Mouse (Mus musculus) embryonic facial prominence, embryonic 13.5 days (tissue): Measurements from ENCODE around the gene Gm11114. TPM values are rescaled to one million over a fixed set of nuclear protein-coding genes. Genes with fewer than 3 reads are reported as not detected.

Source experiments
- ATAC-seq: fragments of 200-750 bp; cut with Nextera tagmentation; 2 replicates; pipeline ENCODE4 v1.8.0; 2017; ENCODE audit warnings: low read depth; ENCODE audit not compliant: insufficient number of reproducible peaks, insufficient read depth, low FRiP score, low TSS enrichment
- H3K27ac ChIP-seq: fragments of 300-500 bp; sonication (generic); 2 replicates; pipeline ENCODE4 v1.5.1; 2015; ENCODE audit warnings: moderate library complexity, mild to moderate bottlenecking, inconsistent platforms
- H3K27me3 ChIP-seq: fragments of 300-500 bp; sonication (generic); 2 replicates; pipeline ENCODE4 v1.6.1; 2015; ENCODE audit warnings: mild to moderate bottlenecking, inconsistent platforms
- H3K36me3 ChIP-seq: fragments of 300-500 bp; sonication (generic); 2 replicates; pipeline ENCODE4 v1.6.1; 2015; ENCODE audit warnings: mild to moderate bottlenecking, inconsistent platforms
- H3K4me1 ChIP-seq: fragments of 300-500 bp; sonication (generic); 2 replicates; pipeline ENCODE4 v1.6.1; 2015; ENCODE audit warnings: inconsistent platforms
- H3K4me2 ChIP-seq: fragments of 300-500 bp; sonication (generic); 2 replicates; pipeline ENCODE4 v1.6.1; 2015; ENCODE audit warnings: moderate library complexity, mild to moderate bottlenecking, inconsistent platforms
- H3K4me3 ChIP-seq: fragments of 300-500 bp; sonication (generic); 2 replicates; pipeline ENCODE4 v1.5.1; 2015; ENCODE audit warnings: mild to moderate bottlenecking, inconsistent platforms
- H3K9ac ChIP-seq: fragments of 300-500 bp; sonication (generic); 2 replicates; pipeline ENCODE4 v1.6.1; 2015; ENCODE audit warnings: mild to moderate bottlenecking, inconsistent platforms
- H3K9me3 ChIP-seq: fragments of 300-500 bp; sonication (generic); 2 replicates; pipeline ENCODE4 v1.6.1; 2016; ENCODE audit warnings: inconsistent platforms
- WGBS: fragments of 180-500 bp; shearing (Covaris S2); methylation state at CpG from one replicate; pipeline ENCODE4 v1.1.7; 2015; ENCODE audit warnings: mixed read lengths; 5-methylcytosine and 5-hydroxymethylcytosine counted together
- polyA plus RNA-seq: library from polyadenylated mRNA; unstranded; fragments of >200 nt; fragmentation: Nextera tagmentation; extraction: Ambion mirVana; gene quantifications from 2 replicates; pipeline ENCODE4 v1.2.1, GENCODE M21; 2015

Gm11114 gene
- not detected in 2 replicates for polyA plus RNA-seq

DNA sequence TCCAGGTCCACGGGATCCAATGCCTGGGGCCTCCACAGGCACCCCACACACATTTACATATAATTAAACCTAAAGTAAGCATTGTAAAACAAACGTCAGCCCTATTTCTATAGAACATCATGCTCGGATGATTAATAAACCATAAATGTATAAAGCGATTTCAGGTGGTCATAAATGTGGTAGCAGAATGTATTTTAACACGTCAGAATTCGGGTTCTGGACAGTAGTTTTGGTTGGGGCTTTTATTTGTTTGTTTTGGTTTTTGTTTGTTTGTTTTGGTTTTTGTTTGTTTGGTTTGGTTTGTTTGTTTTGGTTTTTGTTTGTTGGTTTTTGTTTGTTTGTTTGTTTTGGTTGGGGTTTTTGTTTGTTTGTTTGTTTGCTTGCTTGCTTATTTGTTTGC, at the start of gene Gm11114:
Gene Gm11114, plus strand, starts transcription at position 301 of the 400 bp plus-strand sequence.
- H3K27ac ChIP-seq: no peak within 1 kb of the TSS
- no peaks in the 10 kb centered on the region for H3K36me3 ChIP-seq
- 84% methylated on average over 6 of the region's 6 CpGs for WGBS
- no peak for ATAC-seq
- no peaks in the 10 kb centered on the region for H3K9me3 ChIP-seq
- no peaks in the 10 kb centered on the region for H3K4me1 ChIP-seq
- H3K9ac ChIP-seq: no peak within 1 kb of the TSS
- no peaks in the 10 kb centered on the region for H3K27me3 ChIP-seq
- no peak within 1 kb of the TSS for H3K4me2 ChIP-seq
- H3K4me3 ChIP-seq: no peak within 1 kb of the TSS

DNA sequence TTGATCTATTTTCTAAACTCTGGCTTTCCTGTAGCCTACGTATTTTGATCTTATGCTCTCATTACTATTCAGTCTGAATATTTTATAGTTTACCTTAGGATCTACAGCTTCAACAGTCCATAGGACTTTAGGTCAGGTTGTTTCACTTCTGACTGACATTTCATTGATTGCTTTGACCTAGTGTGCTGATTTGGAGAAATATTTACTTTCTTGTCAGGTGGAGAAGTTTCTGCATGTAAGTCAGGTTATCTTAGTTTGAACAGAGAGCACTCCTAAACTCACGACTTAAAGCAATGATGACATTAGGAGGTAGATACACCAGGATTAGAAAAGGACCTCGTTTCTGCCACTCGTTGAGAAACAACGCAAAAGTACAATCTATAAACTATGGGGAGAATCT, 45.7 kb upstream of the Gm11114 start:
- ATAC-seq: no peak
- H3K9me3 ChIP-seq: no peaks in the 10 kb centered on the region
- no peaks in the 10 kb centered on the region for H3K36me3 ChIP-seq
- H3K27ac ChIP-seq: no peak overlapping the region
- 86% methylated on average over 5 of the region's 5 CpGs for WGBS
- no peak overlapping the region for H3K4me3 ChIP-seq
- no peaks in the 10 kb centered on the region for H3K4me1 ChIP-seq
- H3K4me2 ChIP-seq: no peak overlapping the region
- no peaks in the 10 kb centered on the region for H3K27me3 ChIP-seq
- no peak overlapping the region for H3K9ac ChIP-seq

DNA sequence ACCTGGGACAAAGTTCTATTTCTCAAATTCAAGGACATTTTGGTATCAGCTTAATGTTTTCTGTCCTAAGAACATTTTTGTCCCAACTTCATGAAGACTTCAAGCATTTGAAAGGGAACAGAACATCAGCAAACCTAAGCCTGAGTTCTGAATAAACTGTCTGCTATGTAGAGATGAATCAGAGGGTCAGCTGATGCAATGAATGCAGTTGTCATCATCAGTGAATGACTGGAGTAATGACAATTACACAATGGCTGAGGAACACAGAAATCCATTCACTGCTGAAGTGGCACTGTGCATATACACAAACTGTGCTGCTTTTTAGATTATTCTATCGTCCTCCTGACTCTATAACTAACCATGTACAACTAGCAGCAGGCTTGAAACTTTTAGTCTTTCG, 38.5 kb upstream of the Gm11114 start:
- WGBS: 81% methylated on average over 2 of the region's 2 CpGs
- H3K9ac ChIP-seq: no peak overlapping the region
- no peak overlapping the region for H3K4me3 ChIP-seq
- no peak overlapping the region for H3K27ac ChIP-seq
- H3K27me3 ChIP-seq: no peaks in the 10 kb centered on the region
- no peaks in the 10 kb centered on the region for H3K4me1 ChIP-seq
- H3K4me2 ChIP-seq: no peak overlapping the region
- no peaks in the 10 kb centered on the region for H3K9me3 ChIP-seq
- no peak for ATAC-seq
- no peaks in the 10 kb centered on the region for H3K36me3 ChIP-seq

DNA sequence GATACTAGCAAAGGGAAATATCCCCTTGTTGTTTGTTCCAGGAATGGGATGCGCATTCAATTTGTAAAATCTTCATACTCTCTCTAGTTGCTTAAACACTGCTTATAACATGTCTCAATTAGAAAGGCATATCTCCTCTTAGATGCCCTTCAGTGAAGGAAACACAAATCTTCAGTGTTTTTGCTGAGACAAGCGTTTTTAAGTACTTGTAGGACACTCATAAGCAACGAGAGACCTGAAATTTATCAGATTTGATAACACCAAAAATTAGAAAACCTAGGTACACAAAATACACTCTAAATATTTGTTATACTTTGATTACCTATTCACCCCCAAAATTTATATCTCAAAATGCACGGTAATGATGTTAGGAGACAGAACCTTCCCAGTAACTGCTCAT, 9.7 kb upstream of the Gm11114 start:
- Histone ChIP-seq H3K4me3 (no peak overlapping the region), H3K27ac (no peak overlapping the region), H3K4me1 (no peaks in the 10 kb centered on the region), H3K9ac (no peak overlapping the region), H3K27me3 (no peaks in the 10 kb centered on the region), H3K4me2 (no peak overlapping the region), H3K36me3 (no peaks in the 10 kb centered on the region), H3K9me3 (no peaks in the 10 kb centered on the region)
- no peak for ATAC-seq
- 83% methylated on average over 4 of the region's 4 CpGs for WGBS

DNA sequence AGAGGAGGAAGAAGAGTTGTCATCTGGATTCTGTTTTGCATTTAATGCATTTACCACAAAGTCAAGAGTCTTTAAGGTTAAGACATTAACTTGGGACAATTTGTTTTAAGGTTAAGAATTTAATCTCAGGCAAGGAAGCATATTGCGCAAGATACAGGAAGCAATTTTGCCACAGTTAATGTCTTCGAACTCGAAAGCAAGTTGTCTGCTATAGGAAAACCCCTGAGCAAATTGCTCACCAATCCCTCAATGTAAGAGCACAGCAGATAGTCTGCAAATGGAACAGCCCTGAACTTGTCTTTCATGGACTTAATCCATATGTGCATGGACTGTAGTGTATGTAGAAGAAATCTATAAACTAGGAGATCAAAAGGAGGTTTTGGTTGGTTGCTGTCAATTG, 9.2 kb upstream of the Gm11114 start:
- H3K27me3 ChIP-seq: no peaks in the 10 kb centered on the region
- WGBS: 76% methylated on average over 3 of the region's 3 CpGs
- no peaks in the 10 kb centered on the region for H3K4me1 ChIP-seq
- no peaks in the 10 kb centered on the region for H3K36me3 ChIP-seq
- no peak for ATAC-seq
- no peak overlapping the region for H3K4me3 ChIP-seq
- no peak overlapping the region for H3K27ac ChIP-seq
- H3K9me3 ChIP-seq: no peaks in the 10 kb centered on the region
- H3K4me2 ChIP-seq: no peak overlapping the region
- no peak overlapping the region for H3K9ac ChIP-seq

DNA sequence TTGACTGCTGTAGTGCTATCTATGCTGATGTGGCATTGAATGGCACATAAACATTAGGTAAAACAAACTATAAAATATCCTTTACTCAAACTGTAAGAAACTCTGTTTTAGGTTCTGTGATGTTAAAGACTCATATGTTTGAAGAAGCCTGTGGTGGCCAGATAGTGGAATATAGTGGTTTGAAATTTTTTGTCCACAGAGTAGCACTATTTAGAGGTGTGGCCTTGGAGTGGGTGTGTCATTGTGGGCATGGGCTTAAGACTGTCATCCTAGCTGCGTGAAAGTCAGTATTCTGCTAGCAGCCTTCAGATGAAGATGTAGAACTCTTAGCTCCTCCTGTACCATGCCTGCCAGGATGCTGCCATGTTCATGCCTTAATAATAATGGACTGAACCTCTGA, 3.5 kb downstream of the Gm11114 start:
- Histone ChIP-seq H3K4me3 (no peak overlapping the region), H3K4me1 (no peaks in the 10 kb centered on the region), H3K9ac (no peak overlapping the region), H3K27ac (no peak overlapping the region), H3K27me3 (no peaks in the 10 kb centered on the region), H3K9me3 (no peaks in the 10 kb centered on the region), H3K36me3 (no peaks in the 10 kb centered on the region), H3K4me2 (no peak overlapping the region)
- WGBS: 32% methylated on average over 1 of the region's 1 CpGs
- ATAC-seq: no peak

DNA sequence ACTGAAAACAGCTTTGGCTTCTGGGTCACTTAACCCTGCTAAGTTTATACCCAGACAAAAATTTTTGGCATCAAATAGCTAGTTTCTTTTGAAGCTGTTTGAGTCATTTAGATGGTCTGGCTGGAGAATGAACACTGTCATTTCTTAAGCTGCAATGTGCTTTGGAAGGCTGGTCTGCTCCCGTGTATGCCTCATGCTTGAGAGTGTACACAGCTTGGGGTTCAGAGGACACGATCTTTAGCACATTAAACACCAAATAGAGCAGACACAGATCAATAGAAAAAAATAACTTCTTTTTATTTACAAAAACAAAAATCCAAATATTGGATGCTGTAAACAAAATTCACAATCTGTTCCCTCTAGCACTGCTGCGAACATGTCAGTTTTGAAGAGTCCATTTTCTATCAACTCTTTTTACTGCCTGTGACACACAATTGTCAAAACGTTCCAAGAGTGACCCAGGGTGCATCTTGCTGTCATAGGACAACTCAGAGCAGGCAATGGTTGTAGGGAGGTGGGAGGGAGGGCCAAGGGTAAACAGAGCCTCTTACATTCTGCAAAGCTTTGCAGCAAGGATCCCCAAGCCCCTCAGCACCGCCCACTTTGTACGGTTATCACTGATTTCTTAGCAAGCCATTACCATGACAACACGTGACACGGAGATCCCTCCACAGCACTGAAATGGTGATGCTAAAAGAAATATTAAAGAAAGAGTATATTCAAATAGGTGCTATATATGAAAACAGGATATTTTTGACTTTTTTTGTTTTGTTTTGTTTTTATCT, 7.8 kb downstream of the Gm11114 start:
- H3K4me2 ChIP-seq: no peak overlapping the region
- H3K27ac ChIP-seq: no peak overlapping the region
- no peak overlapping the region for H3K9ac ChIP-seq
- no peak for ATAC-seq
- no peaks in the 10 kb centered on the region for H3K9me3 ChIP-seq
- H3K4me3 ChIP-seq: no peak overlapping the region
- H3K27me3 ChIP-seq: peaks cover 16% of the 10 kb centered on the region
- no peaks in the 10 kb centered on the region for H3K4me1 ChIP-seq
- 64% methylated on average over 8 of the region's 8 CpGs for WGBS
- no peaks in the 10 kb centered on the region; the same call in 1 of the 2 replicates for H3K36me3 ChIP-seq

DNA sequence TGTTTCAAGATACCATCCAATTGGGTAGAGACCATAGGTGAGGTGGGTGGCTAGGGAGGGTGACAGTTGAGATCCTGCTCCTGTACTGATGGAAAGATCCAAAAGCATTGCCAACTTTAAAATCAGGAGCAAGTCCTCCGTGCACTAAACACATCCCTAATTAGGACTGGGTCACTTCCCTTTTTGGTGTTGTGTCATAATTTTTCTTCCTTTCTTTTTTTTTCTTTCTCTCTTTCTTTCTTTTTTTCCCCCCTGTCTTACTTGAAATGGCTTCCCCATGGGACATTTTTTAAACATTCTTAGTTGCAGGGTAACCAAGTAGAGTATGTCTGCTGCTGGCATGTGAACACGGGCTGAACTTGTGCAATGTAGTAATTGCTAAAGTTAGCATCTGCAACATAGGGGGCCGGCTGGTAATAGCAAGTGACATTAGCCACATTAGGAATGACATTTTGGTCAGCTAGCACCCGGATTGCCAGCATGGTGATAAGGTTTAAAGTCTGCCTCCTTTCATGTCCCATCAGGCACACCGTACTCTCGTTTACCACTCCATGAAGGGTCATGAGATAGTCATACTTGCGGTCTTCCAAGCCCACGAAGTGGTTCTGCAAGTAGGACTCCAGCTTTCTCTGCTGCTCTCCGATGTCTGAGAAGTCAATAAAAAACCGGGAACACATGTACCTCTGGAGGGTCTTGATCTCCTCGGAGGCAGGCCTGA, 11.7 kb downstream of the Gm11114 start:
- H3K9me3 ChIP-seq: no peaks in the 10 kb centered on the region
- ATAC-seq: no peak
- H3K36me3 ChIP-seq: no peaks in the 10 kb centered on the region; the same call in 1 of the 2 replicates
- peaks cover 36% of the 10 kb centered on the region for H3K27me3 ChIP-seq
- H3K4me3 ChIP-seq: peak overlapping the region; percentile 62
- peak overlapping the region; percentile 89 for H3K4me2 ChIP-seq
- H3K4me1 ChIP-seq: peaks cover 10% of the 10 kb centered on the region
- no peak overlapping the region for H3K9ac ChIP-seq
- 79% methylated on average over 11 of the region's 11 CpGs for WGBS
- H3K27ac ChIP-seq: no peak overlapping the region

DNA sequence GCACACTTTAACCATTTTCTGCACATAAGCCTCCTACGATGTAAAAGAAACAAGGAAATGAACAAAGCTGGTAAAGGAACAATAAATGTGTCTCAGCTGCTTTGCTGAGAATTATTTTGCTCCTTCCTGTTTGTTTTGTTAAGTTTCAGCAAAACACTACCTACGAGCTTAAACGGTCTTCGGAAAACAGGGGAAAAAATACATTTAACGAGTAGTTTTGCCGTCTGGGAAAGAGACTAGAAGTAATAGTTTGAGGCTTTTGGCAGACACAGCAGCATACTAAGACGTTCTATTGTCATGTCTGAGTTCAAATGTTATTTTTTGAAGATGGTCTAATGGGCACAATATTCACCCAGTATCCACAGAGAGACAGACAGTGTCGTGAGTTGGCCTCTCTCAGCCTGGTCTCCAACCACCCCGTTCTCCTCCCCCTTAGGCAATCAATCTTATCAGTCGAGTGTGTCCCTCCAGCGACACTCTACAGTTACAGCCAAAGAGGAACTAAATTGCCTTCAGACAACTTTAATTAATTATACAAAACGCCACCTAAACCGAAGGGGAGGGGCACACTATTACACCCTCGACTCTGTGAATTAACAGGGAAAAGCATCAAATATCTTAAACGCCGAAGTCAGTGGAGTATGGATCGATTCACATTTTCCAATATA, 12.8 kb downstream of the Gm11114 start:
- ATAC-seq: no peak
- H3K4me3 ChIP-seq: peak overlapping the region; percentile 62
- no peaks in the 10 kb centered on the region; the same call in 1 of the 2 replicates for H3K36me3 ChIP-seq
- H3K27me3 ChIP-seq: peaks cover 36% of the 10 kb centered on the region
- H3K4me2 ChIP-seq: peak overlapping the region; percentile 89
- H3K9ac ChIP-seq: peak overlapping the region; percentile 71; the same call in 1 of the 2 replicates
- H3K4me1 ChIP-seq: peaks cover 19% of the 10 kb centered on the region
- no peak overlapping the region for H3K27ac ChIP-seq
- 38% methylated on average over 17 of the region's 17 CpGs for WGBS
- H3K9me3 ChIP-seq: no peaks in the 10 kb centered on the region

DNA sequence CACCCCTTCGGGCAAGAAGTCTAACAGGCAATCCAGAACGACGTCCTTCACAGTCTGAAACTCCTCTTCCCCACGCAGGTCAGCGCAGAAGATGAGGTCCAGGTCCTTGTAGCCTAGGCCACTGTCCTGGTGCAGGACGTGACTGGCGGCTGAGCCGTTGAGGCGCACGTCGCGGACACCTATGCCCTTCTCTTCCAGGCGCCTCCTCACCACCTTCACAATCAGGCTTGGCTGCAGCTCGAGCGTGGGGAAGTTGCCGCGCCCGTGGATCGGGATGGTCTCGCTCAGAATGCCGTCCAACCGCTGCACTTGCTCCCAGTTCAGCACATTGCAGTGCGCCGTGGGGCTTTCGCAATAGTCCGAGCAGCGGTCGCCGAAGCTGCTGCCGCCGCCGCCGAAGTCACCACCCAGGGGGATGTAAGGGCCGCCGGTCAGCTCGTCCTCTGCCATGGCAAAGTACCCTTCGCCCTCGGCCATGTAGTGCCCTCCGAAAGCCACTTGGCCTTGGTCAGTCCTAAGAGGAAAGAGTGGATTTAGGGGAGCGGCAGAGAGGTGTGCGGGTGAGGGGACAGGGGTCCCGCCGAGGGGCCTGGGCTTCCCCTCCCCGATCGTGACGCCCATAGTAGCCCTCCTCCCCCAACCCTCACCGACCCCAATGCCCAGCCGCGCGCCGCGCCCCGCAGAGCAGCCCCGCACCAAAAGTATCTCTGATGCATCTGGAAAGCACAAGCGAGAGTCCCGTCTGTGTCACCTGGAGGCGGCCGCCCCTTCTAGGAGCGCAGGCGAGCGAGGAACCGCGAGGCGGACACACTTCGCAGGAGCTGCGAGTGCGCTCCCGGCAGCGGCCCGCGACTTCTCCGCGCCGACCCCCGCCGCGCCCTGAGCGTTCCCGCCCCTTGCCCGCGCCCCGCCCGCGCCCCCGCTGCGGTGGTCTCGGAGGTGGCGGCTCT, 14.0 kb downstream of the Gm11114 start:
- Histone ChIP-seq H3K36me3 (no peaks in the 10 kb centered on the region; the same call in 1 of the 2 replicates), H3K9ac (peak overlapping the region; percentile 71), H3K27me3 (peaks cover 36% of the 10 kb centered on the region), H3K4me1 (peaks cover 21% of the 10 kb centered on the region), H3K4me3 (peak overlapping the region; percentile 62), H3K4me2 (peak overlapping the region; percentile 89), H3K9me3 (no peaks in the 10 kb centered on the region), H3K27ac (peak overlapping the region; percentile 12; the same call in 1 of the 2 replicates)
- ATAC-seq: peak; percentile 57
- WGBS: under 1% methylated on average over 88 of the region's 88 CpGs
